Mouse (Mus musculus): Measurements from ENCODE around the gene Prokr2. TPM values are rescaled to one million over a fixed set of nuclear protein-coding genes. Genes with fewer than 3 reads are reported as not detected.
A peak's percentile ranks its signal among the peaks of the same experiment; 100 is the strongest.

The Prokr2 gene
- polyA plus RNA-seq, 1 experiment from 2014 or later, result 6.7 TPM

DNA sequence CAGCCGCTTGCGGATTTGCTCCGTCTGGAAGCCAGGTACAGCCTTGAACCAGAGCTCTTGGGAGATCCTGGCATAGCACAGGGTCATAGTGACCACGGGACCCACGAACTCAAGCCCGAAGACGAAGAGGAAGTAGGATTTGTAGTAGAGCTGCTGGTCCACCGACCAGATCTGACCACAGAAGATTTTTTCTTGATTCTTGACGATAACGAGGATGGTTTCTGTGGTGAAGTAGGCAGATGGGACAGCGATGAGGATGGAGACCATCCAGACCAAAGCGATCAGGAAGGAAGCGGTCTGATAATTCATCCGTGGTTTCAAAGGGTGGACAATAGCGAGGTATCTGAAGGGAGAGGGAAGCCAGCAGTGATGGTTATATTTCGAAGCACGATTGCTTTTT, 11.5 kb downstream of the Prokr2 start:
- no peak for ATAC-seq
- no peak overlapping the region for H3K9ac ChIP-seq (replicated peaks; ENCODE audit: low read depth, low read length)
- 94% methylated on average over 17 of the region's 17 CpGs for WGBS
- no peaks in the 10 kb centered on the region for H3K4me1 ChIP-seq (replicated peaks; ENCODE audit: control insufficient read depth, insufficient read depth, low read length)
- H3K27ac ChIP-seq (ENCODE audit: low read length), result no peak overlapping the region
- no peaks in the 10 kb centered on the region for H3K27me3 ChIP-seq (replicated peaks; ENCODE audit: control insufficient read depth, insufficient read depth, low read length)
- H3K4me3 ChIP-seq (replicated peaks; ENCODE audit: low read length), result no peak overlapping the region
- H3K4me2 ChIP-seq (ENCODE audit: low read length), result no peak overlapping the region
- H3K36me3 ChIP-seq (ENCODE audit: control insufficient read depth, insufficient read depth), result no peaks in the 10 kb centered on the region
- no peaks in the 10 kb centered on the region for H3K9me3 ChIP-seq (ENCODE audit: control insufficient read depth, low read length)

DNA sequence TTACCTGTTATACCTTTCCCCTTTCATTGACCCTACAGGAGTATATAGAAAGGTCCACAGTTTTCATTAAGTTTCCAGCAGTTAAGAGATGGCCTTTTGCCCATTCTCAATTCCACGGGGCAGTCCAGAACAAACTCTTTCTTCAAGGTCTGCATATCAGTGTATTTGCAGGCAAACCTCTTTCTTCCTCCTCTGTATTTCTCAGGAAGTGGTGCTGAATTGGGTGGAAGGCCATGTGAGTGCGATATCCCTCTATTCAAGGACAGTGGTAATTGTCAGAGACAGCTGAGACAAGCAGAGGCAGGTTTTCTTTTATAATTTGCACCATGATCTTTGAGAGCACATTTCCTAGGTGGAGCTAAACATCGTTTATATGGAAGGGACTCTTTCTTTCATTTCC, 16.8 kb downstream of the Prokr2 start:
- H3K9ac ChIP-seq (replicated peaks; ENCODE audit: low read depth, low read length), result no peak overlapping the region

DNA sequence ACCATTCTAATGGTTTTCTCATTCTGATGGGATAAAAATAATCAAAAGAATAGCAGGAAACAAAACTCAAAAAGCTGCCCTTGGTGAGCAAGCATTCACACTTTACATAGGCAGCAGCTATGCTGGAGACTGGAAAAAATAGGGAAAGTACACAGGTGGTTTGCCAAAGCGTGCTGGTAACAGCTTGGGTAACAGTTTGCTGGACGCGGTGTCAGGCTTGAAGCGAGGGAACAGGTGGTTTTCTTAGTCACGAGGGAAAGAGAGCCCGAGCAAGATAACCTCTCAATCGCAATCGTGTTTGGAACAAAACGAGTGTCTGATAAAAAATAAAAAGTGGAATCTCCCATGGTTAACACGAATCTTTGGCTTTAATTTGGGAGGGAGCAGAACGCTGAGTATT, 41.4 kb downstream of the Prokr2 start:
- no peak for ATAC-seq
- H3K4me1 ChIP-seq (replicated peaks; ENCODE audit: control insufficient read depth, insufficient read depth, low read length), result no peaks in the 10 kb centered on the region
- 77% methylated on average over 11 of the region's 11 CpGs for WGBS
- no peak overlapping the region for H3K4me2 ChIP-seq (ENCODE audit: low read length)
- no peaks in the 10 kb centered on the region for H3K27me3 ChIP-seq (replicated peaks; ENCODE audit: control insufficient read depth, insufficient read depth, low read length)
- no peak overlapping the region for H3K4me3 ChIP-seq (replicated peaks; ENCODE audit: low read length)
- H3K27ac ChIP-seq (ENCODE audit: low read length), result no peak overlapping the region
- no peaks in the 10 kb centered on the region for H3K36me3 ChIP-seq (ENCODE audit: control insufficient read depth, insufficient read depth)
- no peaks in the 10 kb centered on the region for H3K9me3 ChIP-seq (ENCODE audit: control insufficient read depth, low read length)
- H3K9ac ChIP-seq (replicated peaks; ENCODE audit: low read depth, low read length), result no peak overlapping the region

More for the DNA sequence above, 16.8 kb downstream of the Prokr2 start:
- no peaks in the 10 kb centered on the region for H3K27me3 ChIP-seq (replicated peaks; ENCODE audit: control insufficient read depth, insufficient read depth, low read length)
- no peak overlapping the region for H3K4me2 ChIP-seq (ENCODE audit: low read length)
- 87% methylated on average over 3 of the region's 3 CpGs for whole genome bisulfite sequencing
- H3K9me3 ChIP-seq (ENCODE audit: control insufficient read depth, low read length), result no peaks in the 10 kb centered on the region
- no peak overlapping the region for H3K27ac ChIP-seq (ENCODE audit: low read length)
- H3K36me3 ChIP-seq (ENCODE audit: control insufficient read depth, insufficient read depth), result no peaks in the 10 kb centered on the region
- no peak for ATAC-seq
- H3K4me3 ChIP-seq (replicated peaks; ENCODE audit: low read length), result no peak overlapping the region
- no peaks in the 10 kb centered on the region for H3K4me1 ChIP-seq (replicated peaks; ENCODE audit: control insufficient read depth, insufficient read depth, low read length)

DNA sequence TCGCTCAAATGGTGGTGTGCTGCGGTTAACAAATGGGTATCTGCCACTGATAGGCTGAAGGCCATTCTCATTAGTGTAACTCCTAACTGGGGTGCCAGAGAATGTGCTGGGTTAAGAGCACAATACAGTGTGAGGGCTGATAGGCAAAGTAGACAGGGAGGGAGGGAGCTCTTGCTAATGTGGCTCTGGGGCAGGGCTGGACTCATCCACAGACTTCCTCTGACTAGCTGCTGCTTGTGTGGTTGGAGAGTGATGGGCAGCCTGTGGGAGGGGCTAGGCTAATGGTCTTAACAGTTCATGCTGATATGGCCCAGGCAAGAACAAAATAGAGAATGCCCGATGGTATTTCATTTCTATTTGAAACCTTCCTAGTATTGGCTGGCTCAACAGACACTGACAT, 44.0 kb downstream of the Prokr2 start:
- H3K9me3 ChIP-seq (ENCODE audit: control insufficient read depth, low read length), result no peaks in the 10 kb centered on the region
- no peak overlapping the region for H3K4me2 ChIP-seq (ENCODE audit: low read length)
- WGBS, result 96% methylated on average over 3 of the region's 3 CpGs
- H3K4me1 ChIP-seq (replicated peaks; ENCODE audit: control insufficient read depth, insufficient read depth, low read length), result no peaks in the 10 kb centered on the region
- no peak overlapping the region for H3K27ac ChIP-seq (ENCODE audit: low read length)
- H3K9ac ChIP-seq (replicated peaks; ENCODE audit: low read depth, low read length), result no peak overlapping the region
- no peak for ATAC-seq
- H3K4me3 ChIP-seq (replicated peaks; ENCODE audit: low read length), result no peak overlapping the region
- no peaks in the 10 kb centered on the region for H3K27me3 ChIP-seq (replicated peaks; ENCODE audit: control insufficient read depth, insufficient read depth, low read length)
- no peaks in the 10 kb centered on the region for H3K36me3 ChIP-seq (ENCODE audit: control insufficient read depth, insufficient read depth)

DNA sequence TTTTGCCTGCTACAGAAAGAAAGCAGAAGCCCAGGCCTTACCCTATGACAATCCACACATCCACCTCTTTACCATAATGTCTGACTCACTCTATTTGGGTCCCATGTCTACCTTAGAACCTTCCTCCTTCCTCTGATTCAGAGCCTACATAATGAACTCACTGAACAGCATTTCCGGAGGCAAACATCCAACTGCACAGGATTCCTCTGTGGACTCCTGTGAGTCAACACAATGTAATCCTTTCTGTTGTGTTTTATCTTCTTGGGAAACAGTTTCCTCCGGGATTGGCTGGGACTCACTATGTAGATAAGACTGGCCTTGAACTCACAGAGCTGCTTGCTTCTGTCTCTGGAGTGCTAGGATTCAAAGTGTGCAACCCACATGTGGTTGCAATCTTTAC, 44.9 kb downstream of the Prokr2 start:
- Histone ChIP-seq H3K9me3 (ENCODE audit: control insufficient read depth, low read length) (no peaks in the 10 kb centered on the region), H3K9ac (replicated peaks; ENCODE audit: low read depth, low read length) (no peak overlapping the region), H3K27ac (ENCODE audit: low read length) (no peak overlapping the region), H3K27me3 (replicated peaks; ENCODE audit: control insufficient read depth, insufficient read depth, low read length) (no peaks in the 10 kb centered on the region), H3K4me2 (ENCODE audit: low read length) (no peak overlapping the region), H3K4me3 (replicated peaks; ENCODE audit: low read length) (no peak overlapping the region), H3K36me3 (ENCODE audit: control insufficient read depth, insufficient read depth) (no peaks in the 10 kb centered on the region), H3K4me1 (replicated peaks; ENCODE audit: control insufficient read depth, insufficient read depth, low read length) (no peaks in the 10 kb centered on the region)
- no peak for ATAC-seq
- 79% methylated on average over 2 of the region's 2 CpGs for whole genome bisulfite sequencing

DNA sequence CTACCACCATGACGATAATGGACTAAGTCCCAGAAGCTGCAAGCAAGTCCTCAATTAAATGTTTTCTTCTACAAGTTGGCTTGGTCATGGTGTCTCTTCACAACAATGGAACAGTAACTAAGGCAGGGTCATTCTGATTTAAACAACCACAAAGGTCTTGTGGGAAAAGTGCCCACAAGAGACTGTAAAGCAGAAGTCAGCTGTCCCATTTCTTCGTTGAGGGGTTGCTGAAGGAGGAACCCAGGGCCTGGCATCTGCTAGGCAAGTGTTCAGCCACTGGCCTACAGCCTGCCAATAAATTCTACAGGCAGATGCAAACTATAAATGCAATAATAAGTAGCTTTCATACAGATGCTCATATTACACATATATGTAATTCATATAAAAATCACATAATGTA, 48.0 kb downstream of the Prokr2 start:
- H3K4me2 ChIP-seq (ENCODE audit: low read length), result no peak overlapping the region
- H3K27me3 ChIP-seq (replicated peaks; ENCODE audit: control insufficient read depth, insufficient read depth, low read length), result no peaks in the 10 kb centered on the region
- no peak overlapping the region for H3K4me3 ChIP-seq (replicated peaks; ENCODE audit: low read length)
- H3K9me3 ChIP-seq (ENCODE audit: control insufficient read depth, low read length), result no peaks in the 10 kb centered on the region
- no peak for ATAC-seq
- H3K4me1 ChIP-seq (replicated peaks; ENCODE audit: control insufficient read depth, insufficient read depth, low read length), result no peaks in the 10 kb centered on the region
- H3K9ac ChIP-seq (replicated peaks; ENCODE audit: low read depth, low read length), result no peak overlapping the region
- H3K36me3 ChIP-seq (ENCODE audit: control insufficient read depth, insufficient read depth), result no peaks in the 10 kb centered on the region
- H3K27ac ChIP-seq (ENCODE audit: low read length), result no peak overlapping the region
- WGBS, result 76% methylated on average over 2 of the region's 2 CpGs

DNA sequence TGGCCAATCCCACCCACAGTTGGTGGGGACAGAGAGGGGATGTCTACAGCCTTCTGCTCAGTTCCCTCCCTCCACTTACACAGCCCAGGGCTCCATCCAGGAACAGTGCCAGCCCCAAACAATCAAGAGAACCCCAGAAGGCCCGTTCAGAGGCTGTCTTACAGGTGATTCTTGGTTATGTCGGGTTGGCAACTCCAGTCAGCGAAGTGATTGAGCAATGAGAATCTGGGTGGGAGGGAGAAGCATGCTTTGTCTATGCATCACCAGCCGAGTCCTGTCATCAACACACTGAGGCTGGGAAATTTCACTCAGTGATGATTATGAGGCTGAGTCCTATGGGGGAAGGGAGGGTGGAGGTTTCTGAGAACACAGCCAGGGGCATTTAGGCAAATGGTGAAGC, 61.7 kb downstream of the Prokr2 start:
- no peak overlapping the region for H3K4me3 ChIP-seq (replicated peaks; ENCODE audit: low read length)
- H3K9ac ChIP-seq (replicated peaks; ENCODE audit: low read depth, low read length), result no peak overlapping the region
- no peaks in the 10 kb centered on the region for H3K36me3 ChIP-seq (ENCODE audit: control insufficient read depth, insufficient read depth)
- 63% methylated on average over 4 of the region's 4 CpGs for WGBS
- no peak overlapping the region for H3K4me2 ChIP-seq (ENCODE audit: low read length)
- H3K27ac ChIP-seq (ENCODE audit: low read length), result no peak overlapping the region
- ATAC-seq, result no peak
- H3K9me3 ChIP-seq (ENCODE audit: control insufficient read depth, low read length), result no peaks in the 10 kb centered on the region
- H3K4me1 ChIP-seq (replicated peaks; ENCODE audit: control insufficient read depth, insufficient read depth, low read length), result no peaks in the 10 kb centered on the region
- no peaks in the 10 kb centered on the region for H3K27me3 ChIP-seq (replicated peaks; ENCODE audit: control insufficient read depth, insufficient read depth, low read length)

DNA sequence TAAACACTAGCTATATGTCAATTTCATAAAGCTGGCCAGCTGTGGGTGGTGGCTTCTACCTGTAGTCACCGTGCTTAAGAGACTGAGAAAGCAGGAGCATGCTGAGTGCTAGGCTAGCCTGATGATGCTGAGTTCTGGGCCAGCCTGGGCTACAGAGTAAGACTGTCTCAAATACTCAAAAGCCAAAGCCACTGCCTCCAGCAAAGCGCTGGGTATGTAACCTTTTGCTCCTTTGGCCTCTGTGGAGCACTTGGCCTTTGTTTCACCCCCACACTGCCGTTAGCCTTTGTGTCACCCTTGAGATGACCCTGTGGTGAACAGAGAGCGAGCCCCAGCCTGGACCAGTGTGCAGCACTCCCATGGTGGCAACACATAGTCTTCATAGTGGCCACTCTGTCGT, 64.7 kb downstream of the Prokr2 start:
- H3K4me3 ChIP-seq (replicated peaks; ENCODE audit: low read length), result no peak overlapping the region
- H3K27ac ChIP-seq (ENCODE audit: low read length), result no peak overlapping the region
- no peaks in the 10 kb centered on the region for H3K4me1 ChIP-seq (replicated peaks; ENCODE audit: control insufficient read depth, insufficient read depth, low read length)
- no peaks in the 10 kb centered on the region for H3K9me3 ChIP-seq (ENCODE audit: control insufficient read depth, low read length)
- no peak for ATAC-seq
- no peaks in the 10 kb centered on the region for H3K27me3 ChIP-seq (replicated peaks; ENCODE audit: control insufficient read depth, insufficient read depth, low read length)
- no peak overlapping the region for H3K4me2 ChIP-seq (ENCODE audit: low read length)
- H3K36me3 ChIP-seq (ENCODE audit: control insufficient read depth, insufficient read depth), result no peaks in the 10 kb centered on the region
- WGBS, result 81% methylated on average over 5 of the region's 5 CpGs
- no peak overlapping the region for H3K9ac ChIP-seq (replicated peaks; ENCODE audit: low read depth, low read length)

DNA sequence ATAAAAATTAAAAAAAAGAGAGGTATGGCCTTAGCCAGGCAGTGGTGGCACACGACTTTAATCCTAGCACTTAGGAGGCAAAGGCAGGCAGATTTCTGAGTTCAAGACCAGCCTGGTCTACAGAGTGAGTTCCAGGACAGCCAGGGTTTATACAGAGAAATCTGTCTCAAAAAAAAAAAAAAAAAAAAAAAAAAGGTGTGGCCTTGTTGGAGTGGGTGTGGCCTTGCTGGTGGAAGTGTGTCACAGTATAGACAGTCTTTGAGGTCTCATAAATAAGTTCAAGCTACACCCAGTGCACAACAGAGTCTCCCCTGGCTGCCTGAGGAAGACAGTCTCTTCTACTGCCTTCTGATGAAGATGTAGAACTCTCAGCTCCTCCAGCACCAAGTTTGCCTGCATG, 68.1 kb downstream of the Prokr2 start:
- 83% methylated on average over 1 of the region's 1 CpGs for WGBS
- Histone ChIP-seq H3K27me3 (replicated peaks; ENCODE audit: control insufficient read depth, insufficient read depth, low read length) (no peaks in the 10 kb centered on the region), H3K4me2 (ENCODE audit: low read length) (no peak overlapping the region), H3K4me3 (replicated peaks; ENCODE audit: low read length) (no peak overlapping the region), H3K27ac (ENCODE audit: low read length) (no peak overlapping the region), H3K4me1 (replicated peaks; ENCODE audit: control insufficient read depth, insufficient read depth, low read length) (no peaks in the 10 kb centered on the region), H3K9me3 (ENCODE audit: control insufficient read depth, low read length) (no peaks in the 10 kb centered on the region), H3K36me3 (ENCODE audit: control insufficient read depth, insufficient read depth) (no peaks in the 10 kb centered on the region), H3K9ac (replicated peaks; ENCODE audit: low read depth, low read length) (no peak overlapping the region)
- ATAC-seq, result no peak

DNA sequence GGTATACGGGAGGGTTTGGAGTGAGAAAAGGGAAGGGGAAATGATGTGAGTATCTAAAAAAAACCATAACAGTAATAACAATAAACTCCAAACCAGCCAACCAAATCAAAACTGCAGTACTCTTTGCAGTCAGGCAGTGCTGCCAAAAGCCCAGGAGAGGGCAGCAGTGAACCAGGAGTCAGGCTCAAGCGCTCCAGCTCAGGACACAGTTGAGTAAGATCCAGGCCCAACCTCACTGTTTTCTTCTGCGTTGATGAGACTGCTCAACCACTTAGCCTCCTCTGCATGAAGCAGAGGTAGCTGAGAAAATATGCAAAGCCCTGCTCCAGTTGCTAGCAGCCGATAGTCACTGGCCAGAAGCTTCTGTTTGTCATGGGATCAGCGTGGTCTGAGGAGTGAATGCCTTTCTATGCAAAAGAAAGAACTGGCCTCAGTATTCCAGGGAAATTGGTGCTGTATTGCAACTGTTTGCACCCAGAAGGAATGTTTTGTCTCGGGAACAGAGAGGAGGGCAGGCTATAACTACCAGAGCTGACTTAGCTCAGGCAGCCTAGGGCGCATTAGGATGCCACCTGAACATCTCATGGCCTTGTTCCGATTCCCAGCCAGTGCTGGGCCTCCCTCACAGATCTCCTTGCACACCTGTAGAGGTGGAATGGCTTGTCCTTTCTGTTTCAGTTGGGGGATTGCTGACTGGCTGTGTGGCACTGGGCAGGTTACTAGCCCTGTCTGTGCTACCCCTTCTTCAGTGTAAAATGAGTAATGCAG, 69.0 kb downstream of the Prokr2 start:
- H3K36me3 ChIP-seq (ENCODE audit: control insufficient read depth, insufficient read depth), result no peaks in the 10 kb centered on the region
- 45% methylated on average over 8 of the region's 8 CpGs for WGBS
- no peak overlapping the region for H3K27ac ChIP-seq (ENCODE audit: low read length)
- H3K9me3 ChIP-seq (ENCODE audit: control insufficient read depth, low read length), result no peaks in the 10 kb centered on the region
- H3K9ac ChIP-seq (replicated peaks; ENCODE audit: low read depth, low read length), result no peak overlapping the region
- no peaks in the 10 kb centered on the region for H3K4me1 ChIP-seq (replicated peaks; ENCODE audit: control insufficient read depth, insufficient read depth, low read length)
- ATAC-seq, result peak; percentile 82
- no peak overlapping the region for H3K4me3 ChIP-seq (replicated peaks; ENCODE audit: low read length)
- no peaks in the 10 kb centered on the region for H3K27me3 ChIP-seq (replicated peaks; ENCODE audit: control insufficient read depth, insufficient read depth, low read length)
- no peak overlapping the region for H3K4me2 ChIP-seq (ENCODE audit: low read length)

Measured in forebrain, embryonic 16.5 days (tissue).